Mouse (Mus musculus): ENCODE measurements at regions not wholly inside any gene's neighbourhood (a gene's known extent, or its start where the extent isn't known, plus 50 kb on each side); places are given as distances from the start of the nearest gene placed in this dataset.

DNA sequence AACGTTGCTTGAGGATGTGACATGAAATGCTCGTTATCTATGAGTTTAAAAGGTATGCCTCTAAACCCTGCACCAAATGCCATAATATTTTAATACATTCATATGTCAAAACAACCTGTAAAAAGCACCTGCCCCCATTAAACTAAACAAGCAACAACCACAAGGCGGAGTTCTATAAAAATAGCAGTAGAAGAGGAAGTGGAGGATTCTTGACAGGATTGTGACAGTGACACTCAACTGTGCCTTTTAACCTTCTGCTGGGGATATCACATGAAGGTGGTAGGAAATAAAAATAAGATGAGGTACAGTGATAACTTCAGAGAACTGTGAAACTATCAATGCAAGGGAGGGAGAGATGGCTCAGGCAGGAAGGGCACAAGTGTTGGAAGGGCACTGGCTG lies 58.6 kb upstream of the Dbx2 start:
- DNase-seq = no peak

DNA sequence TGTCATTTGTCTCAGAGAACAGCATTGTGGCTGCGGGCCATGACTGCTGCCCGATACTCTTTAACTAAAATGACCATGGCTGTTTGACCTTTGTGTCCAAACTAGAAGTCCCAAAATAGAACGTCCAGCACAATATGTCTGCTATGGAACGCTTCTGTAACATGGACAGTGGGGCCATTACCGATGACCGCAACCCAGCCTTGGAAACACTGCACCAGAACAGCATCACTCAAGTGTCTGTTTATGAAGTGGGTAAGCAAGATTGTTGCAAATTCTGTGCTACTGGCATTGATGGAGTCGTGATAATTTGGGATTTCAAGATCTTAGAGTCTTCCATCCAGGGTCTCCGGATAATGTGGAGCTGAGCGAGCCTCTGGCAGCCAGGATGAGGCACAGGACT lies 60.2 kb upstream of the Dbx2 start:
- DNase-seq = no peak

DNA sequence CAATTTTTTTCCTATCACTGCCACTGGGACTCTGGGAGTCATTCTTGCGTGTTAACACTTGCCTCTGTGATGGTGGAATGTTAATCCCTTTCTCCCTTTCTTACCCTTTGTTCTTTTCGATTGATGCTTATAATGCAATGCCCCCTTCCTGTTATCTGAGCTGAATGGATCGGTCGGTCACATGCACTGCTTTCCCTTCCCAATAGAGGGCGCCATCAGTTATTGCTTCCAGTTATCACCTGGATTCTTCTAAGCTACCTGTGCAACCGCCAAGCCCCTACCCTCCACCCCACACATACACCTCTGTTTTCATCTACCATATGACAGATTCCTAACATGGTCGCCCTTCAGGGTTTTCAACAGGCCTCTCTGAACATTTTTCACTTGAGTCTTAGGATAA lies 66.9 kb upstream of the Ano6 start:
- no peak for DNase-seq

DNA sequence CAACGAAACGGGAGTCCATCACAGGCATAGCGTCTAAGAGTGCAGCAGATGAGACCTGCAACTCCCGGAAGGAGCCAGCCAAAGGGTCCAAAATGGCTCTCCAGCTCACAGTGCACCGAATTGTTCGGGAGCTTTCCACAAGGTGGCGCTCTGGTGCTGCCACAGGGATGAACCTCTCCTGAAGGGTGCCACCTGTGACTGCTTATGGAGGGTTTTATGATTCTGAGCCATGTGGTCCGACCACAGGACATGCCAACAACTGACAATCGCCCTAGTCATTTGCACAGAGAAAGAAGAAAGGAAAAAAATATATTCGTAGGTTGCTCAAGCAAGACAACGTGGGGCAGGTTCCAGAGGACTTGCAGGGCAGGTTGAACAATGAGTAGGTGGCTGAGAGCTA lies 64.8 kb upstream of the Ano6 start:
- DNase-seq = peak; percentile 17

DNA sequence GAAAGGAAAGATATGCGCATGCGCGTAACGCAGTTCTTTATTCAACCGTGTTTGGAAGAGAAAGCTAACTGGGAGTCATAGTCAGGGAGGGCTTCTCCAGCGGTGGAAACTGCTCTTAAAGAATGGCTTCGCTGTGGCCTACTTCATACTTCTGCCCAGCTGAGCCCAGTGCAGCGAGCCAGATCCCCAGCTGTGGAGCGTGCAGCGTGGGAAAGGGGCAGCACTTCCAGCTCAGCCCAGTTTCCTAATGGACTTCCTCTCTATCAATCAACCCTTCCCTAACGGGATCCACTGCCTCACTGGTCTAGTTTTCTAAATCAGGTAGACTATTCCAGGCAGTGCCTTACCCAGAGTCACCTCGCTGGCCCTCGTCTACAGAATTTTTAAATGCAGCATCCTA lies 64.1 kb upstream of the Ano6 start:
- no peak for DNase-seq

DNA sequence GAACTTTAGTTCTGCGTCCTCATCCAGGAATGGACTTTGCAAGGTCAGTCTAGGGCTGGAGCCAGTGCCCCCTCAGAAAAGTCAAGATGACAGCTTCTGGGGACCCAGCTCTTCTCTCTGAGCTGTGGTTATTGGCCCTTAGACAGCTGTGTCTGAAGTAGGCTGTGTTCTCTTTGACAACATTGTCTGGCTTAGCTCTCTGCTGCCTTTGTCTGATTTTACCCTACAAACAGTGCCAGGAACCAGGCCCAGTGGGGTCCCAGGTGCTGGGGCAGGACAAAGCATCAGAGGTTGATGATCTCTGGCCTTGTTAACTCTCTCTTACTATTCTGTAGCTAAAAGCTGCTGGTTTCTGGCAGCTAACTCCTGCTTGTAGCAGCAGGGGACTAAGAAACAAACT lies 54.9 kb upstream of the Ano6 start:
- DNase-seq = no peak
